Mouse (Mus musculus): ENCODE measurements at regions not wholly inside any gene's neighbourhood (a gene's known extent, or its start where the extent isn't known, plus 50 kb on each side); places are given as distances from the start of the nearest gene placed in this dataset.

DNA sequence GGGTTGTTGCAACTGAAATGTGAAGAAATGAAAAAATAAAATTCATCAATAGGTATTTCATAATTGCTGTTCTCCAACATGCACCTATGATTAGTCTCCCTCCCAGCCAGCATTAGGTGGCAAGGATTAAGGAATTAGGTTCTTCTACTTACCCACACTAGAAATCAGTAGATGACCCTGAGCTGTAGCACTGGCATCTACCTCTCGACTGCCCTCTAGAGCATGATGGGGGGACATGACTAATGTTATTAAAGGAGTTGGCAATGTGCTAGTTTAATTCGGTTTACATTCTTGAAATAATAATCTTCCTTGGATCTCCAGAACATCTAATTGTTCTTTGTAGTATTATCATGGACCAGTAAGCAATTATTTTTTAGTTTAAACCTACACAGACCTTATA lies 370.9 kb downstream of the Dcdc2c start:
- no peak for TF ChIP-seq CTCF (IDR thresholded peaks at IDR 0.05; ENCODE audit: low read depth, low read length)
- no peak for TF ChIP-seq TAL1 (conservative IDR thresholded peaks at IDR 0.05; ENCODE audit: low read depth, low read length)
- TF ChIP-seq GATA1 (IDR thresholded peaks at IDR 0.05; ENCODE audit: borderline replicate concordance, low read length) = no peak

Data from G1E (cell line).